Mouse (Mus musculus) lung, adult 2 months (tissue): ENCODE measurements around the gene Zfp266. TPM values are rescaled to one million over a fixed set of nuclear protein-coding genes. Genes with fewer than 3 reads are reported as not detected.
"Not testable (repeated sequence)": the region's sequence is repeated elsewhere in the genome, so short reads cannot be mapped to it uniquely, and the experiment has no call there.

Experiments used
- DNase-seq: peaks from one replicate; pipeline ENCODE4 v3.0.0; 2022
- H3K4me1 ChIP-seq: fragments of 200-500 bp; 2 replicates; pipeline ENCODE4 v1.6.1; 2011; ENCODE audit warnings: low read length; ENCODE audit not compliant: control insufficient read depth, insufficient read depth
- H3K4me3 ChIP-seq: fragments of 200-500 bp; replicated peaks from 2 replicates; pipeline ENCODE3; 2011; ENCODE audit warnings: low read depth, mild to moderate bottlenecking, control low read depth, low read length; ENCODE audit errors: extremely low read depth
- CTCF ChIP-seq: fragments of 200-500 bp; IDR thresholded peaks from 2 replicates; pipeline ENCODE4 v1.5.1; 2011; ENCODE audit warnings: mild to moderate bottlenecking, low read length, control low read depth; ENCODE audit not compliant: insufficient read depth
- POLR2A ChIP-seq: fragments of 200-500 bp; IDR thresholded peaks from 2 replicates; pipeline ENCODE4 v1.6.1; 2011; ENCODE audit warnings: low read depth, mild to moderate bottlenecking, control low read depth, low read length, borderline replicate concordance; ENCODE audit errors: extremely low read depth
- WGBS: fragments of 180-500 bp; shearing (Covaris S2); methylation state at CpG from one replicate; pipeline ENCODE4 v1.1.7; 2018; 5-methylcytosine and 5-hydroxymethylcytosine counted together
- polyA plus RNA-seq: library from polyadenylated mRNA; depleted of rRNA; stranded (reverse); fragments of >200 nt; gene quantifications from 2 replicates; pipeline ENCODE4 v1.2.3, GENCODE M21; 2012; rRNA removed

The Zfp266 gene
- polyA plus RNA-seq: 6.6 and 8.9 TPM in 2 replicates

GRCm38 (mm10) chr9:20521306-20521957 lies at the start of gene Zfp266:
Zfp266 (minus strand) TSS chr9:20521417.
- peak; percentile 94 for DNase-seq
- Histone ChIP-seq H3K4me1 (peaks cover 7% of the 10 kb centered on the region), H3K4me3 (peak within 1 kb of the TSS; percentile 85)
- WGBS: under 1% methylated on average over 46 of the region's 46 CpGs
- TF ChIP-seq CTCF (no peak), POLR2A (peak; percentile 55; the same call in 1 of the 2 replicates)

- peak; percentile 24 for DNase-seq
- H3K4me3 ChIP-seq, H3K4me1 ChIP-seq: not testable (repeated sequence)
- 52% methylated on average over 3 of the region's 3 CpGs for WGBS
These were observed 44.3 kb upstream of the Zfp266 start for GRCm38 (mm10) chr9:20565326-20566030.

DNA sequence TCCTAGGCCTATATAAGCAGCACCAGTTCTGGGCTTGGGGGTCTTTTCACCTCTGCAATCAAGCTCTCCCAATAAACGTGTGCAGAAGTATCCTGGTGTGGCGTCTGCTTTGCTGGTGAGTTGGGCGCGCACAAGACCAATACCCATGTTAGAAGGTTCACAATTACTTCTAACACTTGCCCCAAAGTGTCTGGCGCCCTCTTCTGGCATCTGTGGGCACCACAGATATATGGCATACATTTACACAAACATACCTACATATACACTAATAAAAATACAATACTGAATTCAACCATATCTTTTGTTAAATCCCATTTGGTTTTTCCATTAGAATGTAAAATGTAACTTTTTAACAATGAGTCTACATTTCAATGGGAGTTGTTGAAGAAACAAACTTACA lies 41.0 kb upstream of the Zfp266 start:
- H3K4me1 ChIP-seq: no peaks in the 10 kb centered on the region
- H3K4me3 ChIP-seq: no peak overlapping the region
- WGBS: 77% methylated on average over 5 of the region's 5 CpGs
- no peak for DNase-seq
- TF ChIP-seq POLR2A (no peak), CTCF (no peak)

DNA sequence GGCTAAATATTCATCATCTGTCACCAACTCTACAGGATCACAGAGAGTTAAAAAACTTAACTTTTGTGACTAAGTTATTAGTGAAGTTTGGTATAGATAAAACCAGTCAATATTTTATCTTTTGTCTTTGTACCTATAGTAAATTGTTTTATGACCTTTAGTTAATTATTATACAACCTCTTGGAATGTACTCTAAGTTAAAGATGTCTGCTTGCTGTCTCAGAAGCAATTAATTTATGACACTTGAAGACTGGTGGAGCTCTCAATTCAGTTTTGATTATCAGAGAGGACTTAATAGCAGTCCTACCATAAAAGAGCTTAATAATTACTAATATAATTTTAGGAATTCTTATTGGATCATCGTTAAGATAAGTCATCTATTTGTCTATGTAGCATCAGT lies 31.5 kb upstream of the Zfp266 start:
- TF ChIP-seq CTCF (no peak), POLR2A (no peak)
- H3K4me1 ChIP-seq: no peaks in the 10 kb centered on the region
- 77% methylated on average over 1 of the region's 1 CpGs for WGBS
- H3K4me3 ChIP-seq: no peak overlapping the region
- no peak for DNase-seq

DNA sequence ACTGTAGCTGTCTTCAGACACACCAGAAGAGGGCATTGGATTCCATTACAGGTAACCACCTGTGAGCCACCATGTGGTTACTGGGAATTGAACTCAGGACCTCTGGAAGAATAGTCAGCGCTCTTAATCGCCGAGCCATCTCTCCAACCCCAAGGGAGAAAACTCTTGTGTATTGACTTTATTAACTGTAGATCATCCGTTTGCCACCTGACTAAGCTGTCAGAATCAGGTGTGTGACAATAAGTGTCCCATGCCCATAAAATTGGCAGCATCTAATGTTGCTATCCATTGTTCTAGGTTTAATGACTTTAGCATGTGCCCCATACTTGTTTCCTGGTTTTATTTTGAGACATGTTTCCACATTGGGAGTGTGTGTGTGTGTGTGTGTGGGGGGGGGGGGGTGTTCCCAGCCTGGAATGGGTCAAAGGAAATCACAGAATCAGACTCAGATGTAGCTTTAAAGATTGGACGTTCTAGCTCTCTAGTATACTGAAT lies 30.6 kb upstream of the Zfp266 start:
- no peak for TF ChIP-seq CTCF
- TF ChIP-seq POLR2A: no peak
- WGBS: 51% methylated on average over 5 of the region's 5 CpGs
- H3K4me3 ChIP-seq: no peak overlapping the region
- no peaks in the 10 kb centered on the region for H3K4me1 ChIP-seq
- no peak for DNase-seq

DNA sequence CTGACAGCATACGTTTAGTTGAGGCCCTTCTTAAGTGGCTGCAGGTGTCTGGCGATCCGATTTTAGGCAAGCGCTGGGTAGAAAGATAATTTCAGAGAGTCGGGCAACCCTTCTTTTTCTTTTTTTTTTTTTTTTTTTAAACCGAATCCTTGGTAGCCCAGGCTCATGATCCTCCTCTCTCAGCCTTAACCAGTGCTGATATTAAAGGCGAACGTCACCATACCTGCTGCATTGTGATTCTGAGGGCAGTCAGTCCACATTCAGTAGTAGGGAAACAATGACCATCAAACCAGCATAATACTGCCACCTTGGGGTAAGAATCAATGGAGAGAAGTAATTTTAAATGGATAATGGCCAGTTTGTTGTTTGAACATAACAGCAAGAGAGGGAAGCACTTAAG lies 23.9 kb upstream of the Zfp266 start:
- H3K4me3 ChIP-seq: peak overlapping the region; percentile 25
- 16% methylated on average over 8 of the region's 8 CpGs for WGBS
- H3K4me1 ChIP-seq: 0 out of 2 replicates have a peak, but pooled peaks cover 2% of the 10 kb centered on the region
- TF ChIP-seq POLR2A (no peak), CTCF (peak; percentile 35; the same call in 1 of the 2 replicates)
- peak; percentile 16 for DNase-seq

GRCm38 (mm10) chr9:20544070-20544821 lies 23.0 kb upstream of the Zfp266 start:
- peak; percentile 80 for DNase-seq
- 5% methylated on average over 43 of the region's 43 CpGs for WGBS
- H3K4me3 ChIP-seq: peak overlapping the region; percentile 63
- 0 out of 2 replicates have a peak, but pooled peaks cover 2% of the 10 kb centered on the region for H3K4me1 ChIP-seq
- no peak for TF ChIP-seq CTCF
- TF ChIP-seq POLR2A: 0 out of 2 replicates have a peak, but pooled peaks have one; percentile 46

DNA sequence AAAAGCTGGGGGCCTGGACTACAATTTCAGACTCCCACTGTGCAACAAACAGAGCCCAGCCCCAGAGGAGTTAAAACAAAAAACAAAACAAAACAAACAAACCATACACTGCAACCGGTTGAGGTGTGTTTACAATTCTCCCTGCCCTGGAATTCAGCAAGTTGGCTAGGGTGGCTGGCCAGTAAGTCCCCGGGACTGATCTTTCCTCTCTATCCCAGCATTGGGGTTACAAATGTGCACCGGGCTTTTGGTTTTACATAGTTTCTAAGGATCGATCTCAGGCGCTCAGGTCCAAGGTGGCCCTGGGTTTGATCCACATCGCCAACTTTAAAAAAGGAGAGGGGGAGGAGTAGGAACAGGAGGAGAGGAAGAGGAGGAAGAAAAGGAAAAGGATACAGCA lies 22.3 kb upstream of the Zfp266 start:
- no peak for TF ChIP-seq POLR2A
- TF ChIP-seq CTCF: no peak
- peak; percentile 28 for DNase-seq
- Histone ChIP-seq H3K4me1 (0 out of 2 replicates have a peak, but pooled peaks cover 2% of the 10 kb centered on the region), H3K4me3 (no peak overlapping the region)
- WGBS: 27% methylated on average over 6 of the region's 6 CpGs

DNA sequence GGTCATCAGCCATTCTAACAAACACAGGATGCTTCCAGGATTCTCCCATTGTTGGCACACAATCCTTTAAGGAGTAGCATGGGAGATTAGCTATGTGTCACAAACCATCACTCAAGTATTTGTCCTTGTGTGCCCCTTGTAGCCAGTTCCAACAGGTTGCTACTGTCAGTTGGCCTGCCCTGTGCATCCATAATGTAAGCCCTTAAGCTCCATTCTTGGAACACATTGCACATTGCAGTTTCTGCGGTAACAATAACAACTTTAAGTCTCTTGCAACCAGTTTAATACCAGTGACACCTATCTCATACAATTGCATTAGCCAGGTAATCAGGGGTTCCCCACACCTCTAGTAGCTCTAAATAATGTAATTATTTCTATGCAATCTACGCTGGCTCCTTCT lies 15.4 kb upstream of the Zfp266 start:
- TF ChIP-seq POLR2A (no peak), CTCF (no peak)
- WGBS: 84% methylated on average over 2 of the region's 2 CpGs
- no peak for DNase-seq
- Histone ChIP-seq H3K4me3 (no peak overlapping the region), H3K4me1 (no peaks in the 10 kb centered on the region)
